Mouse (Mus musculus) T-helper 2 cell (primary cell): ENCODE results near the gene Samhd1.

Source experiments
- in situ Hi-C: fragments of 300-600 bp; cut with MboI, MseI; formaldehyde crosslinking; loops from one replicate; pipeline ENCODE4 v1.15.1; 2025; ENCODE audit warnings: high pct_unique_total_duplicates

The Samhd1 gene

DNA sequence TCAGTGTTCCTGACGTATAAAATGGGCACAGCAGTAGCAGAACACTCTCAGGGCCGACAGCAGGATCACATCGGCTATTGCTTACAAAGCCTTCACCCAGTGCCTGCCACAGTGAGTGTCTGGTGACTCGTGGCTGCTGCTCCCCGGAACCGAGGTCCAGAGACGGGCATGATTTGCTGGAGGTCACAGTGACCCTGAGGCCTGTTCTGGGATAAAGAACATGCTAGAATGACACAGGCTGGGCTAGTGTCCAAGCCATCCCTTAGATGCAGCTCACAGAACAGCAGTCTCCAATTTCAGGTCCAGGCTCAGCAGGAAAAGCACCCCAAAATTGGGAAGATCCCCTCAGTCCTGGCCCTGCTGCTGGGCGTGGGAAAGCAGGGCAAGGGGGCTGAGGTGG, 80.8 kb downstream of the Samhd1 start:
- in situ Hi-C loops: no loop called here

DNA sequence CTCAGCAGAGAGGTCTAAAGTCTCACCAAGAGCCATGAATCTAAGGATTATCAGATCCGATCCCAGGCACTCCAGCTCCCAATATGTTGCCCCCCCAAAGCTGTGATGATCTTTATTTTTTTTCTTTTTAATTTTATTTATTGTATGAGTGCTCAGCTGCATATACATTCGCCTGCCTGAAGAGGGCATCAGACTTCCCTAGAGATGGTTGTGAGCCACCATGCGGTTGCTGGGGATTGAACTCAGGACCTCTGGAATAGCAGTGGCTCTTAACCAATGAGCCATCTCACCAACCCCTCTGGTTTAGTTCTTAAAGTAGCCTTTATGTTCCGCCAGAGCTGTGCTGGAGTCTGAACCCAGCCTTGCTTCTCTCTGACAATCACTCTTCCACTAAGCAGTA, 81.3 kb downstream of the Samhd1 start:
- in situ Hi-C loops: no loop called here

DNA sequence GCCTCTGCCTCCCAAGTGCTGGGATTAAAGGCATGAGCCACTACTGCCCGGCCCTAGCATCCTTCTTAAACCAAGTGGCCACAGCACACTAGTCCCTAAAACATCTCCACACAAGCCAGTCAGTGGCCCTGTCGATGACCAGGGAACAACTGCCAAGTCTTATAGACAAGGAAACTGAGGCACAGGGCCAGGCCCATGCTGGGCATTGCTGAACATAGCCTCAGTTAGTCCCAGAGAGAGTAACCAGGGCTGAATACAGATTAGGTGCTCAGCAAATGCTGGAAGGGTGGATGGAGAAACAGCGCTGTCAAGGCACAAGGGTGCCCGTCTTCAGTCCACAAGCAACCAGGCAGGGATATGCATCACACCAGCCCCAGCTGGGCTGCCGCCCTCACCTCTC, 81.9 kb downstream of the Samhd1 start:
- in situ Hi-C loops: no loop called here

DNA sequence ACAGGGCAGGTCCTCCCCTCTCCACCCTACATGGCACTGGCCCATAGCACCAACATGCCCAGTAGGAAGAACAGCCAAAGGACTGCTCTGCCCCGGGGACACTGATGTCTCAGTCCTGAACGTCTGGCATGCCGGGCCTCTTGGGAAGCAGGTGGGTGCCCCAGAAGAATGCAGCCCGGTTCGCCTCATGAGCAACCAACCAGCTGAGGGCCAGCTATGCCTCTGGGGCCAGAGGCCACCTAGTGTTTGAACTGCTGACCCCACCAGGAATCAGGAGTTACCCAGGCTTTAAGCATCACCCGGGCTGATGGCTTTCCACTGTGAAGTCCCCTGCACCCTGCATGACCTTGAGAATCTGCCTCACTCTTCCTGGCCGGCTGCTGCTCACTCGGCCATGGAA, 82.6 kb downstream of the Samhd1 start:
- in situ Hi-C loops: no loop called here

DNA sequence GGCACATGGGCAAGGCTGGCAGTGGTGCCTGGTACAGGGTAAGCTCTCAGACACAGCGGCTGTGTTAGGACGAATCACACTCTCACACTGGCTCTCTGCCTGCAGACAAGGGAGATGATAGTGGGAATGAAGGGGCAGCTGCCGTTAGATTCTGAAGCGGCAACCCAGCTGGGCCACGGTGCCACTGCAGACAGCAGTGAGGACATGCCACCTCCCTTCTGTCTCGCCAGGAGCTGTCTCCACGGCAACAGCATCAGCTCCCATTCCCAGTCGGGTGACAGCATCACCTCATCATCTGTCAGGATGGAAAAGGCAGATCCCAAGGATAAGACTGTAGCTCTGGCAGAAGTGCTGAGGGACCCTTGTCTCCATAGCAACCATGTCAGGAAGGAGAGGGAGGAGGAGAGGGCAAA, 85.2 kb downstream of the Samhd1 start:
- in situ Hi-C loops: no loop called here

DNA sequence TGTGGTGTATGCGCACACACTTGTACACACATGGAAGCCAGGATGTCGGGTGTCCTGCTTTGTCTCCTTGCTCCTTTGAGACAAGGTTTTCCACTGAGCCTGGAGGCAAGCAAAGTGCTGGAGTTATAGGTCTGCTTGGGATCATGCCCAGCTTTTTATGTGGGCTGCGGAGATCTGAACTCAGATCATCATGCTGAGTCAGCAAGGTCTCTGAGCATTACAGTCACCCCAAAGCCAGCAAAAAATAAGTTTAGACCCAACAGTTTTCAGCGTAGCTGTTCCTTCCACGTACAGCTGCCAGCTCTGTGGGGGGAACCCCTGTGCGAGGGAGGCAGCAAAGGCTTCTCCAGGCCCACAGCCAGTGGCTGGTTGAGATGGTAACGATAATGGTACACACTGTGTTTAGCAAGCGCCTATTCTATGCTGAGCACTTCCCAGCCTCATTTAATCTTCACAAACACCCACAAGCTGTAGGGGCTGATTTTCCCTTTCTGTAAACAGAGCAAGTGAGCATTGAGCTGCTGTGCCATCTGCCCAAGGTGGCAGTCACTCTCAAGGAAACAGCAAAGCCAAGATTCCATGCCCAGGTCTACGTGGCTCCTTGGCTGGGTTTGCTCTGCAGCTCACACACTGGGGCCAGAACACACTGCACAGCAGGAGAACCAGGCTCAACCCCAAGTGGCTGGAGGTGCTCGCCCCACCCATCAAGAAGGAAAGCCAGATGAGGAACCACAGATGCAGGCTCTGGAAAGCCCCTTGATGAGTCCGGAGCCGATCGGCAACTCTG, 86.5 kb downstream of the Samhd1 start:
- in situ Hi-C loops: no loop called here
